Mouse (Mus musculus): ENCODE measurements around the gene Ttc21a.

Ttc21a gene

DNA sequence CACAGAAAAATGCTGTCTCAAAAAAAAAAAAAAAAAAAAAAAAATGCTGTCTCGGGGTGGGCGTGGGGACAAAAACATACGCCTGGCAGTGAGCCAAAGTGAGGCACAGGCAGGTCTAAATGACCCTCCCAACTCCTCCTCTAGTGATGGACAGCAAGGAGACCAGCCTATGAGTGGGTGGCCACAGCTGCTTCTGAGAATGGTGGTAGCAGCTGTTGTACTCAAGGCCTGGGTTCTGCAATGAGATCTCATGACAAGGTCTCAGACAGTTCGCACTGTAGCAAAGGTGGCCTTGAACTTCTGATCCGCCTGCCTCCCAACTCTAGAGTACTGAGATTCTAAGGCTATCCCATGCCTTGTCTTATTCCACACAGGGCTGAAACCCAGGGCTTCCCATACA, 4.0 kb downstream of the Ttc21a start:
- no peak for DNase-seq (ENCODE audit: low spot score)

DNA sequence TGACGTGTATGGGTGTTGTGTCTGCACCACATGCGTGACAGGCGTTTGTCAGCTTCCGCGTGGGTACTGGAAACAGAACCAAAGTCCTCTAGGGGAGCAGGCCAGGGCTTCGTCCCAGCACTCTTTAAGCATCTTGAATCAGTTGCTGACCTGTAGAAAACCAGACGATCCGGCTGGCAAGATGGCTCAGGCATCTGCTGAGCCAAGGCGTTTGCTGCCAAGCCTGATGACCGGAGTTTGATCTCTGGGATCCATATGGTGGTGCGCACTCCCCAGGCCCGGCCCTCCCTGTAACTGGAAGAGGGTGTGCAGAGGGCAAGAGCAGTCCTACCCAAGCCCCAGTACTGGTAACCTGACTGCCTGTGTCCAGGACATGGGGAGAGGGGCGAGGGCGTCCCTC, 4.5 kb downstream of the Ttc21a start:
- DNase-seq (ENCODE audit: low spot score), result no peak

DNA sequence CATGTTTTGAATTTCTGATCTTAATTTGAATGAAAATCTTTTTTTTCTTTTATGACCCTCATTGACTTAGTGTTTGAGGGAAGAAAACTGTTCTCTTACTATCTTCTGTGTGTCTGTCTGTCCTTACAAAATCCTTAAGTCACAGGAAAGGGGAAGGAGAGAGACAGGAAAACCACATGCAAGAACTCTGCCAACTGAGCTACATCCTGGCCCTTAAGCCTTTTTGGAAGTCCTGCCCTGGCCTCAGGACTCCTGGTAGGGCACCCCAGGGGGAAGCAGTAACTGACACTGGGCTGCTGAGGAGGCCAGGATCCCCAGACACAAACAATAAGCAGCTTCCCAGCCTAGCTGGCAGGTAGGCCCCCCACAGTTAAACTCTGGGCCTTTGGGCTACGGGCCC, 5.9 kb downstream of the Ttc21a start:
- no peak for DNase-seq (ENCODE audit: low spot score)

DNA sequence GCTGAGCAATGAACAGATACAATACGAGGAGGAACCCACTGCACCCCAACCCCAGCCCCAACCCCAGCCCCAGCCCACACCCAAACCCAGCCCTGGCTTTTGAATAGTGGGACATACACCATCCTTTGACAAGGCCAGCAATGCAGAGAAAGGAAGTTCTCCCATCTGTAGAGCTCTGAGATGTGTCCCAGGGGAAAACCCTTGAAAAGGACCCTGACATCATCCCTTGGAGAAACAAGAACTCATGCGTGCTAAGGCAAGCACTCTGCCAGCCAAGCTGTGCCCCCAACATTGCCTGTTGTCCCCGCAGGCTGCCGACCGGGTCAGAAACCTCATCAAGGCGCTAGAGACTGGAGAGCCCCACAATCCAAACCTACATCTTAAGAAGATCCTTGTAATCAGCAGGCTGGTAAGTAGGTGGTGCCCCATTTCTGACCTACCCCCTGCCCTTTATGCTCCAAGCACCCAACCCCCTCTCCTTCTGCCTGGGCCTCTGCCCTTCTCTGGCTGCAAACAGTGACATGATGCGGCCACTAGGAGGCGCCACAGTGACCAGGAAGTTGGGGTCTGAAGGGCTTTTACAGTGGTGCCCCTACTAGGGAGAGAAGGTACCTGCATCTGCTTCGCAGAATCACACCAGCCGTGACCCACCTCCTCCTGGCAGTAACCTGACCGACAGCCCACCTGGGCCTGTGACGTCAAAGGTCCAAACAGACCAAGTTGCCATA, 7.9 kb downstream of the Ttc21a start:
- DNase-seq (ENCODE audit: low spot score), result peak; percentile 26

DNA sequence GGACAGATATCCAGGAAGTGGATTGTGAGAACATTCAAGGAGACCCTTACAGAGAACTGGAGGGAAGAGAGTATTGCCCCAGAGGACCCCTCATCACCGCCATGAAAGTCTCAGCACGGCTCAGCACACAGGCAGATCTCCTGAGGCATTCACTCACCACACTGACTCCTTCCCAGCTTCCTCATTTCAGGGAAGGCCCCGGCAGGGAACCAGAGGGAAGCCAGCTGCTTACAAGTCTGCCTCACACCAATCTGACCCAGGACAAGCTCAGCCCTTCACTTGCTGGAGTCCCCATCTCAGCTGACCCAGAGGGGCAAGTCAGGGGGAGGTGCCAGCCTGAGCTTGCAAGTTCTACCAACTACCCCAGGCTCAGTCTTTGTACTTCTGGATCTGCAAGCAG, 11.4 kb downstream of the Ttc21a start:
- no peak for DNase-seq (ENCODE audit: low spot score)

DNA sequence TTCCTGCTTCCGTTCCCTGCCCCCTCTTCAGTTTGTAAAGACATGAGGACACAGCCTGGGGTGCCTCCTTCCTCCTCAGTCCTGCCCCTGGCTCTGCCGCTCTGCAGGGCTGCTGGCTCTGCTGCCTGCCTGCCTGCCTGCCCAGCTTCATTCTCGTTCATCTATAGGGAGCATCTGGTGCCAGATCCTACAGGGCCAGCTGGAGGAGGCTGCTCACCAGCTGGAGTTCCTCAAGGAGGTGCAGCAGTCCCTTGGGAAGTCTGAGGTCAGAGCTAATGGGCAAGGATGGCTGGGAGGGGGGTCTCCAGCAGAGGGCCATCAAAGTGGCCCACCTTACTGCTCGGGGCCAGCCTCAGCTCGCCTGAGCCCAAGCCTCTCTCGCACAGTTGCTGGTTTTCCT, 13.0 kb downstream of the Ttc21a start:
- DNase-seq (ENCODE audit: low spot score), result no peak

DNA sequence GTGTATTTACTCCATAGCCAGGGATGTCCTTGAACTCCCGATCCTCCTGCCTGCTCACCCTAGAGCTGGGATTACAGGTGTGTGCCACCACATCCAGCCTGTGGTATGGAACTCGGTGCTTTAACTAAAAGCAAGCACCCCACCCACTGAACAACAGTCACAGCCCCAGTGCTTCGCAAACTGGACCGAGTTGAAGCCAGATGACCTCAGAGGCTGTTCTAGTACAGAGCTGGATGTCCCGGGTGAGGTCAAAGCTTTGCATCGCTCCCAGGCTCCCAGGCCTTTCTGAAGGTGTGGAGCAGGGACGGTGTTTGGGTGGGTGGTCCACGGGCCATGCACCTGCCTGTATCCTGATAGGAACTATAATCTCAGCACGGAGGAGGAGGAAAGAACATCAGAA, 14.0 kb downstream of the Ttc21a start:
- no peak for DNase-seq (ENCODE audit: low spot score)

DNA sequence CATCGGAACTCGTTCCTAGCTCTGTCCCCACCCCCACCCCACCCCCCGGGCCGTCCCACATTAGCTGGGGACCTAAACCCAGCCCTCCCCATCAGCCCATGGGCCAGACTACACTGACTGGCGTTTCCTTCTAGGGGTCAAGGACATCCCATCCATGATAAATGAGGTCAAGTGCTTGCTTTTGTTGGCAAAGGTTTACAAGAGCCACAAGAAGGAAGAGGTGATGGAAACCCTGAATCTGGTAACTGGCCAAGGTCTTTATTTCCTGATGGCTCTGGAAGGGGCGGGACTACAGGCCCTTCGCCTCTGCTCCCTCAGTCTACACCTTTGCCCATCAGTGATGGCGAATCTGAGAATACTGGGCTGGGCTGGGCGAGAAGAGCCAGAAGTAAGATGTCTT, 21.4 kb downstream of the Ttc21a start:
- no peak for DNase-seq (ENCODE audit: low spot score)

DNA sequence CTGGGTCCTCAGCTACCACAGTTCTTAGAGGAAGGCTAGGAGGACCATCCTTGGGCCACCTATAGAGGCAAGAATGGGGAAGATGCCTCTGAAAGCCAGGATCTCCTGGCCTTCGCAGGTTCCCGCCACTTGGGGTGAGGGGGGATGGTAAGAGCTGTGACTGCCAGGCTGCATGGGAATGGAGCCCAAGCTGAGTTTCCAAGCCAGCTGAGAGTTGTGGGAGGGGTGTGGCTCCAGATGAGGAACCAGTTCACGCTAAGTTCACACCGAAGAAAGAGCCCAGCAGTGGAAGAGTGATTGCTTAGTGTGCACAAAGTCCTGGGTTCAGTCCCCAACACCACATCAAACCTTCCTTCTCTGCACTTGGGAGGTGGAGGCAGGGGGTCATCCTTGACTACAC, 24.8 kb downstream of the Ttc21a start:
- DNase-seq (ENCODE audit: low spot score), result no peak

DNA sequence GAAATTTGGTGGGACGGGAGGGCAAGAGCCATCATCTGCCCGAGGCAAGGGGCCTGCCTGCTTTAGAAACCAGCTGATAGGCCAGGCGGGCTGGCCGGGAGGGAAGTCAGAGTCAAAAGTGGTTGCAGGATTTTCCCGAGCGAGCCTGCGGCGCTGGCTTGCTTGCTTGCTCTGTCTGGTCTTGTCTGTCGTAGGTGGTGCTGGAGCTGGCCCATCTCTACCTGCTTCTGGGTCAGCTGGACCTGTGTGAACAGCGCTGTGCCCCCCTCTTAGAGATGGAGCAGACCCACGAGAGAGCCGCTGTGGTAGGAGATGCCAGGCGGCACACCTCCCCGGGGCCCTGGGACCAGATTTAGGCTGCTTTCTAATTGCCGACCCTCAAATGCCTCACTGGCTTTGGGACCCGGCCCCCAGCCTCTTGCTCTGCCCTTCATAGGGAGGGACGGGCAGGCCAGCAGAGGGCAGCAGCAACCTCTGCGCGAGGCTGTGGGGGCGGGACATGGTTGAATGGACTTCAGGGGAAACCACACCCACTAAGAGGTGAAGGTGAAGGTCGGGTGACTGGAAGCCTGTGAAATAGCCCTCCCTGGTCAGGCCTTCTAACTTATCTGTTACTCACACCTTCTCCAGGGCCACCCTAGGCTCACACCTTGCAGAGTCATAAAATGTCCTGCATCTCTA, 25.7 kb downstream of the Ttc21a start:
- DNase-seq (ENCODE audit: low spot score), result peak; percentile 30

DNA sequence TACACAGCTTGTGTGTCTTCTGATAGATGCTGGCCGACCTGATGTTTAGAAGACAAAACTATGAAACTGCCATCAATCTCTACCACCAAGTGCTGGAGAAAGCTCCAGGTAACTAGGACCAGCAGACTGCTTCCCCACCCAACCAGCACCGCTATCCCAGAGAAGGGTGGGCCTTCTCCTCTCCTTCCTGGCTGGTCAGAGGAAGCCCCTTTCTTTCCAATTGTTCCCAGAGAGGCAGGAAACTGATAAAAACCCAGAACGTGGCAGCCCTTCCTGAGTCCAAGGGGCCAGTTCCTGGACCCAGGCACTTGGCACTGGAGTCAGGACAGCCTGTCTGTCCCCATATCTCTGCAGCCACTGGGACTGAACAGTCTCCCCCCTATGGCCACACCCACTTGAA, 26.8 kb downstream of the Ttc21a start:
- DNase-seq (ENCODE audit: low spot score), result no peak

DNA sequence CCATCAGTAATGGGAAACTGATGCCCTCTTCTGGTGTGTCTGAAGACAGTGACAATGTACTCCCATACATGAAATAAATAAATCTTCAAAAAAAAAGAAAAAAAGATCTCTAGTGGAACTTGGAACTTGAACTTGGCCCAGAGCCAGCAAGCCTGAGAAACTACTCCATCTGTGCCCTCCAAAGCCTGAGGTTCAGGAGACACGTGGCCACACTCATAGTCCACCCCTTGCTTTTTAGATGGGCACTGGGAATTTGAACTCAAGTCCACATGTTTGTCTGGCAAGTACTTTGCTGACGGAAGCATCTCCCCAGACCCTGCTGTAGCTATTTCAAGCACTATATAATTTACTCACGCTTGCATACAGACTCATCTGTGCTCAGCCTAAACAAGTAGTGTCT, 27.8 kb downstream of the Ttc21a start:
- DNase-seq (ENCODE audit: low spot score), result no peak

DNA sequence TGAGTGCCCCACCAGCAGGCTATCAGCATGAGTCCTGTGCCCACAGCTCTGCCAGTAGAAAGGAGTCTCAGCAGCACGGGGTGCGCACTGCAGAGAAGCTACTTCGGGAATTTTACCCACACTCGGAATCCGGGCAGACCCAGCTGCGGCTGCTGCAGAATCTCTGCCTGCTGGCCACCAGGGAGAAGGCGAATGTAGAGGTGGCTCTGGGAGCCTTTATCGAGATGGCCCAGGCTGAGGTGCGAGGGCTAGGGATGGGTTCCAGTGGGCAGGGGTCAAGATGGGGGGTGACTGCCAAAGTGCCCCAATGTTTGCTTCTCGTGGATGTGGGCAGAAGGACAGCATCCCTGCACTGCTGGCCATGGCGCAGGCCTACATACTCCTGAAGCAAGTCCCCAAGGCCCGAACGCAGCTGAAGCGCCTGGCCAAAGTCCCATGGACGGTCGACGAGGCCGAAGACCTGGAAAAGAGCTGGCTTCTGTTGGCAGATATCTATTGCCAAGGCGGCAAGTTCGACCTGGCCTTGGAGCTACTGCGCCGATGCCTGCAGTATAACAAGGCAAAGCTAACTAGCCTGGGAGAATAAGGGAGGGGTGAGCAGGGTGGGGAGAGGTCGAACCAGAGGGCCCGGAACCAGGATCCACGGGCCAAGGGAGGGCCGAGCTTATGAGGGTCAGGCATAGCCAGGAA, 29.0 kb downstream of the Ttc21a start:
- no peak for DNase-seq (ENCODE audit: low spot score)

DNA sequence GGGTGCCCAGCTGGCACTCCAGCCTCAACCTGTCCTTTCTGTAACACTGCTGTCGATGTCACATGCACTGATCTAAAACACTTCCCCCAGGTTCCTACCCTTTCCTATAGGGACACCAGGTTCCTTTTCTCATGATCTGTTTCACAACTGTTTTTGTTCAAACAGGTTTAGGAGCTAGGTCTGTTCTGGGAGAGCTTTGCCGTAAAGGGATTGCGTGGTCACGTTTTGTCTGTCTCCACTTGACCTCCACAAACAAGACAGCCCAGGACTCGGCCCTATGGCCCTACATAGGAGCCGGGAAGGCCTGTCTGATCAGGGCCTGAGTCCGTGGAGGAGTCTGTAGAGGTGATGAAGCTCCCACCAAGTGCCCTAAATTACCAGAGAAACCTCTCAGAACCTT, 32.4 kb downstream of the Ttc21a start:
- no peak for DNase-seq (ENCODE audit: low spot score)

DNA sequence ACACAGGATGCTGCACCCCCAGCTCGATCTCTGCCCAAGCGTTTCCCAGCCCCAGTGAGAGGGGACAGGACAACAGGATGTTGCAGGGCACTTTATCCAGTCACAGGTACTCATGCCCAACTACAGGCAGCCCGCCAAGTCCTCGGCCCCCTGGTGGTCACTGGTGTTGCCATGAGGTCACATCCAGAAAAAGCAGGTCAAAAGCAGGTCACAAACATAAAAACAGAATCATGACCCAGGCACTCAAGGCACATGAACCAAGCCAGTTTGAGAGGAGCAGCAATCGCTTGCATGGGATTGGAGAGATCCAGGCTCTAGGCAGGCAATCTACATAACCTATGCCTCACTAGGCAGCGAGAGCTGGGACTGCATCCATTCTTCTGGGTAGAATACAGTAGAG, 32.8 kb downstream of the Ttc21a start:
- no peak for DNase-seq (ENCODE audit: low spot score)

DNA sequence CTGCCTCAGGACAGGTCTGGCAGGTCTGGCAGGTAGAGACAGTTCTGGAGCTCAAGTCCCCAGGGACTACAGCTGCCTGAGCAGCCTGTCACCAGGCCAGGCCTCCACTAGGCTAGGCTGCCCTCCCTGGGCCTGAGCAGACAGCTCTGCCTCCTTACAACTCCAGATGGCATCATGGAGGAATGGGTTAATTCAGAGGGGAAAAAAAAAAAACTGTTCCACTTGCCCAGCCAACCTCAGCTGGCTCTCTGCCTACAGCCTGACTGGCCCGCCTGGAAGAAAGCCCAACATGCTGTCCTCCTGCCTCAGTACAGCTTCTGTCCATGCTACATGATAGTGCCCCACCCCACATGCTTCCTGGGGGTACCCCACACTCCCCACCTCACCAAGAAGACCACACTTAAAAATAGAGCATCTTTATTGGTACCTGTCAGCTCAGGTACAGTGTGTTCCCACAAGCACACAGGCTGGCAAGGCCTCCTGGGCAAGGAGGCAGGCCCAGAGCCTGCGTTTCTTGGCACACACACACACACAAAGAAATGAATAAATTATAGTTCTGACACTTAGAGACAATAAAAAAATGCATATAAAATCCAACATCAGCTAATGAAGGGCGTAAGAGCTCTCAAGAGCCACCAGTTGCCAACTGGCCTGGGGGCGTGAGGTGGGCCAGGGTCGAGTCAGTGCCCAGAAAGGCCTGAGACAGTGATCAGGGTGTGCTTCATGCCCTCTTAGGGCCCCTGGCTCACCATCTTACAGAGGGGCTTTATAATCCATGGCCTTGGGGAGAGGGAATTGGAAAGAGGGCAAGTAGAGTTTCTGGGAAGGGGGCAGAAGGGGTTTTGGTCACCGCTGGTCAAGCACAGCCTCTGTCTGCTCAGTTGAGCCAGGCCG, 33.6 kb downstream of the Ttc21a start:
- DNase-seq (ENCODE audit: low spot score), result no peak

DNA sequence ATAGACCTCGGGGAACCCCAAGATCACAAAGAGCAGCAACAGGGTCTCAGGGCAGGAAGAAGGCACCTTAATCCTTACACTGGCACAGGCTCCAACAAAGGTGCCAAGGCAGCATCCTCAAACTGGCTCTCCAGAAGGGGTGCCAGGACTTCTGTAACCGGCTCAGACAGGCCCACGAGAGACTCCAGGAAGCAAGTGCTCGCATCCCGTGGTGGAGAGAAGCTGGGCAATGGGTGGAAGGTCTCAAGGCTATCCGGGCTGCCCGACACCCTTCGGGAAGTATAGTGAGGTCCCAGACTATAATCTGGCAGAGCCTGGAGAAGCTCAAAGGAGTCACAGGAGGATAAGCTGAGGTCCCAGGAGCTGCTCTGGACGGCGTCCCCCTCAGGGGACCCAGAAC, 34.8 kb downstream of the Ttc21a start:
- DNase-seq (ENCODE audit: low spot score), result no peak

DNA sequence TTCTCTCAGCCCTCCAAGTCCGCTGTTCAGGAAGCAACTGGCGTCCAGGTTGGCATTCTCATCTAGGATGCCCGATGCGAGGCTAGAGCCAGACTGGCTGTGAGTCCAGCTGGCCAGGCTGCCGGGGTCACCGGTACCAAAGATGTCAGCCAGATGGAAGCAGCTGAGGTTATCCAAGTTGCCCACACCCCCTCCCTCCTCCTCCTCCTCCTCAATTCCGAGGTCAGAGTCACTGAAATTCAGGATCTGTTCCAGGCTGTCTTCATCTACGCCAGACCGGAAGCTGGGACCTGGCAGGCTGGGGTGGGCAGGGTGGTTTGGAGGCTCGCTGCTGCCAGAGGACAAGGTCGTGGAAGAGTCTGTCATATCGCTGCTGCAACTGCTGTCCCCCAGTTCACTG, 35.2 kb downstream of the Ttc21a start:
- DNase-seq (ENCODE audit: low spot score), result no peak

DNA sequence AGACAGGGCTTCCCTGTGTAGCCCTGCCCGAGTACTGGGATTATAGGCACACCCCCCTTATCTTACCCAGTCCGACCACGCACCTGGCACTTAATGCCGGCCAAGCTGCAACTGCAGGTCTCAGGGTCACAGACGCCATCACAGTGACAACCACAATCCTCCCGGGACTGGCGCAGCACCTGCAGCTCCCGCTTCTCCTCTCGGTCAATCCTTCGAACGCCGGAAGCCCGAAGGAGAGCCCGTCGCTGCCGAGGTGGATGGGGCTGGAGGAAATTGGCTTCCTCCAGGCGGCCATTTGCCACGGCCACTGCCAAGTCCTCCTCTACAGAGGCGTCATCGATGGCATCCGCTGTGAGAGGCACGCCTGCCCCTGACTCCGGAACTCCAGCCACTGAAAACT, 35.9 kb downstream of the Ttc21a start:
- no peak for DNase-seq (ENCODE audit: low spot score)

DNA sequence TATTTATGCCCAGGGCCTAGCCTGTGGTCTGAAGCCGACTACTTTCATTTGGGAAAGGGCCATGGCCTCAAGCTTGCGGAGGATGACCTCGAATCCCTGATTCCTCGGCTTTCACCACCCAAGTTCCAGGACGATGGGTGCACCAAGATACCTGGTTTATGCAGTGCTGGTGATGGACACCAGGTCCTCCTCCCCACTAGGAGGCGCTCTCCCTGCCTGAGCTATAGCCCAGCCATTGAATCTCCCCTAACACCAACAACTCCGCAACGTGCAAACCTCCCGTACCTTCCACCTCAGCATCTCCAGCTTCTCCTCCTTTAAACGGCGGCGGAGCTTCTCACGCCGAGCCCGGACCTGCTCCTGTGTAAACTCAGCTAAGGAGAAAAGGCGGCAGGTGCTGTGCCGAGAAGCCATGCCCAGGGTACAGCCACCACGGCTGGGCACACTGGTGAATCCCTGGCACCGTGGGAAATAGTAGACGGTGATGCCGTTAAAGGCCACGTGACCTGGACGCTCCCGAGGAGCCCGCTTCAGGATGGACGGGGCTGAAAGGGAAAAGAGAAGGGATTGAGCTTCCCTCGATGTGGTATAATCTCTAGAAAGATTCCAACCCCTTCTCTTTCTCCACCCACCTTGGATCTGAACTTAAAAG, 36.6 kb downstream of the Ttc21a start:
- no peak for DNase-seq (ENCODE audit: low spot score)

DNA sequence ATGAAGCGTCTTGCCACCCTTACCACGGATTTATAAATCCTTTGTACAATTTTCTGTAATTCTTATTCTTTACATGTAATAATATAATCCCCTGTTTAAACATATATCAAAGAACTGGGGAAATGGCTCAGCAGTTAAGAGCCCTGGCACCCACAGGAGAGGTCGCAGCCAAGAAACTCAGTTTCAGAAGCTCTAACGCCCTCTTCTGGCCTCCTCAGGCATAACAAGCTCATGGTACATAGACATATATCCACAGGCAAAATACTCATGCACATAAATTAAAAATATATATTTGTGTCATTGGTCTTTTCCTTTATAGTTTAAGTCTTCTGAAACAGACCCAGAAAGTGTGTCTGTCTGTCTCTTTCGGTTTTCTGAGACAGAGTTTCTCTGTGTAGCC, 37.2 kb downstream of the Ttc21a start:
- no peak for DNase-seq (ENCODE audit: low spot score)

DNA sequence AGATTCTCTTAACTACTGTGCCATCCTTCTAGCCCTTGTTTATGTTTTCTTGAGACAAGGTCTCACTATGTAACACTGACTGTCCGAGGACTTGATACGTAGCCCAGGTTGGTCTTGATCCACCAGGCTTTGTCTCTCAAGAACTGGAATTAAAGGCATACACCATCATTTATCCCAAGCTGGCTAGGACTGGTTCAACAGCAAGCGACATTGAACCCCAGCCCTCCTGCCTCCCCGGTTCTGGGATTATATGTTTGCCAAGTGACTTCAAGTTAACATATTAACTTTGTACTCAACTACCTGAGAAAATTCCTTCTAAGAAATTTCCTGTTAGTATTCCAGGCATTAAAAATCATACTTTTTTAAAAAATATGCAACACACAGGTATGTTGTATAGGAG, 37.9 kb downstream of the Ttc21a start:
- no peak for DNase-seq (ENCODE audit: low spot score)
